Mouse (Mus musculus) bone marrow macrophage, adult 2 months (primary cell): ENCODE measurements around the gene Cldn1.

Source experiments
- CTCF ChIP-seq: IDR thresholded peaks from 2 replicates; pipeline ENCODE4 v1.5.1; 2012; ENCODE audit warnings: low read depth, mild to moderate bottlenecking, low read length, moderate library complexity
- POLR2A ChIP-seq: IDR thresholded peaks from 2 replicates; pipeline ENCODE4 v1.6.1; 2012; ENCODE audit warnings: mild to moderate bottlenecking, low read depth, low read length, borderline replicate concordance

GRCm38 (mm10) chr16:26371325-26372053 lies at the start of gene Cldn1:
- no peak for TF ChIP-seq POLR2A
- TF ChIP-seq CTCF, result peak; percentile 67
